Mouse (Mus musculus) midbrain, embryonic 13.5 days (tissue): ENCODE measurements around the gene Ttc41. TPM values are rescaled to one million over a fixed set of nuclear protein-coding genes. Genes with fewer than 3 reads are reported as not detected.
A peak's percentile ranks its signal among the peaks of the same experiment; 100 is the strongest.

Source experiments
- ATAC-seq: fragments of 200-750 bp; cut with Nextera tagmentation; 2 replicates; pipeline ENCODE4 v1.8.0; 2017; ENCODE audit warnings: mild to moderate bottlenecking, moderate TSS enrichment, moderate library complexity
- H3K27ac ChIP-seq: fragments of 300-500 bp; sonication (generic); 2 replicates; pipeline ENCODE4 v1.5.1; 2015; ENCODE audit warnings: inconsistent platforms, mild to moderate bottlenecking, moderate library complexity
- H3K27me3 ChIP-seq: fragments of 300-500 bp; sonication (generic); 2 replicates; pipeline ENCODE4 v1.6.1; 2015; ENCODE audit warnings: mild to moderate bottlenecking, inconsistent platforms
- H3K36me3 ChIP-seq: fragments of 300-500 bp; sonication (generic); 2 replicates; pipeline ENCODE4 v1.6.1; 2015; ENCODE audit warnings: mild to moderate bottlenecking, inconsistent platforms
- H3K4me1 ChIP-seq: fragments of 300-500 bp; sonication (generic); replicated peaks from 2 replicates; pipeline ENCODE4 v1.6.1; 2015; ENCODE audit warnings: inconsistent platforms
- H3K4me2 ChIP-seq: fragments of 300-500 bp; sonication (generic); replicated peaks from 2 replicates; pipeline ENCODE4 v1.6.1; 2015; ENCODE audit warnings: moderate library complexity, mild to moderate bottlenecking, inconsistent platforms
- H3K4me3 ChIP-seq: fragments of 300-500 bp; sonication (generic); replicated peaks from 2 replicates; pipeline ENCODE4 v1.5.1; 2015; ENCODE audit warnings: mild to moderate bottlenecking, inconsistent platforms
- H3K9ac ChIP-seq: fragments of 300-500 bp; sonication (generic); replicated peaks from 2 replicates; pipeline ENCODE4 v1.6.1; 2015; ENCODE audit warnings: mild to moderate bottlenecking, inconsistent platforms
- H3K9me3 ChIP-seq: fragments of 300-500 bp; sonication (generic); 2 replicates; pipeline ENCODE4 v1.6.1; 2016; ENCODE audit warnings: mild to moderate bottlenecking, inconsistent platforms
- WGBS: fragments of 180-500 bp; shearing (Covaris S2); methylation state at CpG from one replicate; pipeline ENCODE4 v1.1.7; 2015; 5-methylcytosine and 5-hydroxymethylcytosine counted together
- polyA plus RNA-seq: library from polyadenylated mRNA; unstranded; fragments of >200 nt; fragmentation: Nextera tagmentation; extraction: Ambion mirVana; gene quantifications from 2 replicates; pipeline ENCODE4 v1.2.1, GENCODE M21; 2015

The Ttc41 gene
- polyA plus RNA-seq, 1 experiment from 2014 or later: 2.4 TPM

DNA sequence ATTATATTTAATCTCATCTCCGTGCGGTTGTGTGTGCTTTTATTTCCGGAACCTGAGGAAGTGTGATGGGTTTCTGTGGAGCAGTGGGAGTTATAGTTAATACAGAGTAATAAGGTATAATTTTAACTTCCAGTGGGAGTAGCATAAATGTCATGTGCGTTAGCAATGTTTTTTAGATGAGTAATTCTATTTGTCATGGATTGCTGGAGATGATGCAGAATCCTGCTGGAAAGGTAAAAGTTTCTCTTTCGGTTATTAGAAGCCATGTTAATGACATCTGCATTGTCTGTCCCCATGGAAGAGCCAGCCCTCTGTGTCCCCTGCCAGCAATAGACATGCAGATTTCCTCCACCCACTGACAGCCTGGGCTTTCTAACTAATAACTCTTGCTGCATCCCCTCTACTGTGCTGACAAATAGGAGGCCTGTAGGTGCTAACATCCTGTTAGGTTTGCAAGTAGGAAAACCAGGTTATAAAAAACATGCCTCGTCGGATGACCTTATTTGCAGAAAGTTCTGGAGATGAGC is 83.6 kb downstream of the Ttc41 start:
- Histone ChIP-seq H3K9me3 (no peaks in the 10 kb centered on the region), H3K27ac (no peak overlapping the region), H3K9ac (no peak overlapping the region), H3K4me2 (no peak overlapping the region), H3K4me1 (no peaks in the 10 kb centered on the region), H3K27me3 (no peaks in the 10 kb centered on the region), H3K36me3 (no peaks in the 10 kb centered on the region), H3K4me3 (no peak overlapping the region)
- no peak for ATAC-seq
- WGBS: 80% methylated on average over 7 of the region's 7 CpGs

DNA sequence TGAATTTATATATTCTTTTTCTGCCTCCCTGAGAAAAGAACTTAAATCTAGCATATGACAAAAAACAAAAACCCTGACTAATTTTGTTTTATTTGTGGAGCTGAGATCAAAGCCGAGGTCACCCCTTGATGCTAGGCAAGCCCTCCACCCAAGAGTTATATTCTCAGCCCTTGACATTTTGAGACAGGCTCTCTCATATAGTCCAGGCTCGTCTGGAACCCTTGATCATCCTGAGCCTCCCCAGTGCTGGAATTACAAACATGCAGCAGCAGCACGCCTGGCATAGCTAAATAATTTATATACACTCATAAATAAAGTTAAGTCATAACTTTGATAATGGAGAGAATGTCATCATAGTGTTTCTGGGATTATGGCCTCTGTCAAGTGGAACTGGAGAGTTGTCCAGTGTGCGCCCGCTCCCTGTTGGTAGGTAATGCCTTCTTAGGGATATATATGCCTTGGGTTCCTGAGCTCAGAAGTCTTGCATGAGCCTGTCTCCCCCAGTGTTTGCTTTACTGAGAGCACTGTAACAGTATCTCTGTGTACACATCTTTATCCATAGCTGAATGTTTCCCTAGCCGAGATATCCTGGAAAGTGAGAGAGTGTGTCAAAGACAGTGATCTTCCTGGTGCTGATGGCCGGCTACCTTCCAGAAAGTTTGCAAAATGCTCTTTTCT is 86.0 kb downstream of the Ttc41 start:
- H3K9me3 ChIP-seq: no peaks in the 10 kb centered on the region
- no peak overlapping the region for H3K4me2 ChIP-seq
- no peak overlapping the region for H3K4me3 ChIP-seq
- H3K4me1 ChIP-seq: no peaks in the 10 kb centered on the region
- no peaks in the 10 kb centered on the region for H3K27me3 ChIP-seq
- no peak overlapping the region for H3K9ac ChIP-seq
- no peaks in the 10 kb centered on the region for H3K36me3 ChIP-seq
- 87% methylated on average over 7 of the region's 7 CpGs for WGBS
- no peak for ATAC-seq
- H3K27ac ChIP-seq: no peak overlapping the region

DNA sequence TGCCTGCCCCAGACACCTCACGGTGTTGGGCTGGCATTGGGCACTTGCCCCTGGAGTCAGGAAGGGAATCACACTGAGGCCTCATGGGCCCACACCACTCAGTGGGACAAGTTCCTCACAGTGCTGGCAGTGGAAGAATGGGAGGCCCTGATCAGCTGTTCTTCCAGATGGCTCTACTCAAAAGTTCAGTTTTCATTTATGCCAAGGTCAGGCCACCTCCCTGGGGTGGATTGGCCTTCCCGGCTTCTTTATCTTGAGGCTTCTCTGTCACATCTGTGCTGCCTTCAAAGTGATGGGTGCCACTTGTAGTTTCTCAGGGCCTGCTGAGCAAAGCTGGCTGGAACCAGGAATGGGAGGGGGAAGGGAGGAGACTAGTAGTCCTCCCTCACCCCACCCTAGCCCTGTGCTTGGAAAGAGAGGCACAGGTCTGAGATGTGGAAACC is 87.9 kb downstream of the Ttc41 start:
- Histone ChIP-seq H3K4me2 (no peak overlapping the region), H3K36me3 (no peaks in the 10 kb centered on the region), H3K27me3 (no peaks in the 10 kb centered on the region), H3K9ac (no peak overlapping the region), H3K4me1 (no peaks in the 10 kb centered on the region), H3K9me3 (no peaks in the 10 kb centered on the region), H3K27ac (no peak overlapping the region), H3K4me3 (no peak overlapping the region)
- ATAC-seq: no peak
- WGBS: 70% methylated on average over 2 of the region's 2 CpGs

DNA sequence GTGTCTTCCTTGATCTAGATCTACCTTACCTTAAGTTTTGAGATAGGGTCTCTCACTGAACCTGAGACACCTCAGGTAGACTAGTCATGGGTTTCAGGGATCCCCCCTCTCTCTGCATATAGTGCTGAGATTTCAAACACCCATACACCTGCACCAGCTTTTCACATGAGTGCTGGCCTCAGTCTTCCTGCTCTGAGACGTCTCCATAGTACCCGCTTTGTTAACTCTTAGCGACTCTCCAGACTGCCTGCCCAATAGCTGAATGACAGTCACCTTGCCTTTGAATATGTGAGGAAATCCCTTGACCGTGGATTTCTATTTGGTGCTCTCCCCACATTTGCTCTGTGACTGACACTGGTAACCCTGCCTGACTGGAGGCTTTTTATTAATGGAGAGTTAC is 88.6 kb downstream of the Ttc41 start:
- no peak for ATAC-seq
- H3K4me1 ChIP-seq: no peaks in the 10 kb centered on the region
- H3K4me3 ChIP-seq: no peak overlapping the region
- WGBS: 95% methylated on average over 4 of the region's 4 CpGs
- no peak overlapping the region for H3K9ac ChIP-seq
- H3K9me3 ChIP-seq: no peaks in the 10 kb centered on the region
- no peaks in the 10 kb centered on the region for H3K27me3 ChIP-seq
- no peaks in the 10 kb centered on the region for H3K36me3 ChIP-seq
- no peak overlapping the region for H3K27ac ChIP-seq
- H3K4me2 ChIP-seq: no peak overlapping the region

DNA sequence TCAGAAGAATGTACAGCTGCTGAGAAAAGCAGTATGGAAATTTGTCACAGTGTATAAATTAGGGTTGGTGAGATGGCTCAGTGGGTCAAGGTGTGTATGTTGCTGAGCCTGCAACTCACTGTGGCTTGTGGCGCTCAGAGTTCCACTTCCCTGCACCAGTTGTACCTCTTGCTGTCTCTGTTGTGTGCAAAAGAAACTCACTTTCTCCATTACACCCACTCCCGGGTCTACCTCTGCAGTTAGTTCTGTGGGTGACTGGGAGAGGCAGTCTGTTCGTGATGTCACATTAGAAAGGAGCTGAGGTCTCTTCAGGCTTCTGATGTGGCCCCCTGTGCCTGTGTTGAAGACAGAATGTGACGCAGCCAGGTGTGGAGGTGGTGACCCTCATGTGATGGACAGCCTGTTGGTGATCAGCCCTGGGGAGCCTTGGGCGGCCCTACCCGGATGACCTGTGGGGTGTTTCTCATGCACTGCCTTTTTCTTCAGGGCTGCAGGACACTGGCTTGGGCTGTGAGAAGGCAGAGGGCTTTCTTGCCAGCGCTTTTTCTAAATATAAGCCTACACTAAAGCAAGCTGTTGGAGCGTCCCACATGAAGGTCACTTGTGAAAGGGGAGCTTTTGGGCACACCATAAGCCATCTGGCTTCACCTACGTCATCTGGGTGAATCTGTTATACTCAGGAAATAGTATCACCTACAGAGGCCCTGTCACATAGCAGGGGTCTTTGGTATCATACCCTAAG is 89.4 kb downstream of the Ttc41 start:
- H3K9ac ChIP-seq: no peak overlapping the region
- no peak overlapping the region for H3K27ac ChIP-seq
- H3K4me2 ChIP-seq: no peak overlapping the region
- H3K4me3 ChIP-seq: no peak overlapping the region
- WGBS: 92% methylated on average over 9 of the region's 9 CpGs
- H3K27me3 ChIP-seq: no peaks in the 10 kb centered on the region
- no peaks in the 10 kb centered on the region for H3K36me3 ChIP-seq
- H3K9me3 ChIP-seq: no peaks in the 10 kb centered on the region
- ATAC-seq: no peak
- H3K4me1 ChIP-seq: no peaks in the 10 kb centered on the region

DNA sequence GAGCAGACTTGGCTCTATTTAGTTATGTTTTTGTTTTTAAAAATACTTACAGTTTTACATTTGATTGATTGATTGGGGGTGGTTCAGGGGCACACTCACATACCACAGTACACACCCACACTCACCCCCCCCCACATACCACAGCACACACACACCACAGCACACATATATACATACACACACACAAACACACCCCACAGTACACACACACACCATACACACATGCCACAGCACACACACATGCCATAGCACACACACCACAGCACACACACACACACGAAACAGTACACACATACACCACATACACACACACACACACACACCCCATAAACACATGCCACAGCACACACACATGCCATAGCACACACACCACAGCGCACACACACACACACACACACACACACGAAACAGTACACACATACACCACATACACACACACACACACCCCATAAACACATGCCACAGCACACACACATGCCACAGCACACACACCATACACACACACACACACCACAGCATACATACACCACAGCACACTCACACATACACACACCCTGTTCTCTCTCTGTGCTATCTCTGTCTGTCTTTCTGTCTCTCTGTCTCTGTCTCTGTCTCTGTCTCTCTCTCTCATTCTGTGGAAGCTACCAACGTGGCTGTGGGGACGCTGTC is 90.6 kb downstream of the Ttc41 start:
- H3K36me3 ChIP-seq: no peaks in the 10 kb centered on the region
- no peaks in the 10 kb centered on the region for H3K27me3 ChIP-seq
- no peak overlapping the region for H3K9ac ChIP-seq
- WGBS: 97% methylated on average over 5 of the region's 5 CpGs
- no peak overlapping the region for H3K4me2 ChIP-seq
- H3K27ac ChIP-seq: no peak overlapping the region
- ATAC-seq: peak; percentile 53; the same call in 1 of the 2 replicates
- no peak overlapping the region for H3K4me3 ChIP-seq
- no peaks in the 10 kb centered on the region for H3K4me1 ChIP-seq
- no peaks in the 10 kb centered on the region for H3K9me3 ChIP-seq

DNA sequence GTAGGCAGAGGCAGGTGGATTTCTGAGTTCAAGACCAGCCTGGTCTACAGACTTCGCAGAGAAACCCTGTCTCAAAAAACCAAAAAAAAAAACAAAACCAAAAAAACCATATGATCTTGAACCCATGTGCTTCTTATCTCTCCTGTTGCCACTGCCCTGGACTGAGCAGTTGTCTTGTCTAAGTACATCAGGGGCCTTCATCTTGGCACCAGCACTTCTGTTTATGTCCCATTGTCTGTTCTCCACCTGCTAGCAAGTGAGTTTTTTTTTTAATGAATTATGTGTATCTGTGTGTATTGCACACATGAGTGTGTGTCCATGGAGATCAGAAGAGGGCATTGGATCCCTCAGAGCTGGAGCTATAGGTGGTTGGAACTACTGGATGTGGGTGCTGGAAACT is 101.8 kb downstream of the Ttc41 start:
- Histone ChIP-seq H3K4me3 (no peak overlapping the region), H3K36me3 (no peaks in the 10 kb centered on the region), H3K9me3 (no peaks in the 10 kb centered on the region), H3K27ac (no peak overlapping the region), H3K27me3 (no peaks in the 10 kb centered on the region), H3K4me1 (no peaks in the 10 kb centered on the region), H3K4me2 (no peak overlapping the region), H3K9ac (no peak overlapping the region)
- 97% methylated on average over 1 of the region's 1 CpGs for WGBS
- no peak for ATAC-seq

DNA sequence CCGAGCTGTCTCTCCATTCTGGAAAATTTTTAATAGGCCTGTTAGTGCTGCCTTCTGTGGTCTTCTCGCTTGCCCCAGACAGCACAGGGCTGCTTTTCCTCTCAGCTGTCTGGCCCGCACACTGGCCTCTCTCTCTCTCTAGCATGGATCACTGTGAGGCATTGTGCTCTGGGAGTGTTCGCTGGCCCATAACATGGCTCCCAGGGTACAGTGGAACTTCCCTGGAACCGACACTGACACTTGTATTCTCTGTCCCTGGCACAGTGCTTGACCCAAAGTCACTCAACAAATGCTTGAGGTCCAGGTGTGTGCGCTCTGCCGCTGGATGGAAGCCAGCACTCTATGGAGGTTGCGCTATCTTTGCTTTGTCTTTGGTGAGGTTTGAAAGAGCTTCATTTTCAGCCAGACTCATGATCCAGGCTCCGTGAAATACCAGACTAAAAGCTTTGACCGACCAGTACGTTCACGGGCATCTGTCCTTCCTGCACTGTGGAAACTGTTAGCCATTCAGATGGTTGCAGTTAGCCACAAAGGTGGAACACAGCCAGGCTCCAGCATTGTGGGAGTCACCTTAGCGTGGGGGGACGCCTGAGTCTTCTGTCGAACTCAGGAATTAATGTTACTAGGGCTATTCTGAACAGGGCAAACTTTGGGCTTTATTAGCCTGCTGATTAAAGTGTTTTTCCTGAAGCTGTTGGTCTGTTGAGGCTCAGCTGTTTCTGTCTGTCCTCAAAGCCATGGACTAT is 102.6 kb downstream of the Ttc41 start:
- no peaks in the 10 kb centered on the region for H3K4me1 ChIP-seq
- WGBS: 73% methylated on average over 15 of the region's 15 CpGs
- no peaks in the 10 kb centered on the region for H3K27me3 ChIP-seq
- no peak overlapping the region for H3K4me3 ChIP-seq
- H3K9me3 ChIP-seq: no peaks in the 10 kb centered on the region
- peak; percentile 50; the same call in 1 of the 2 replicates for ATAC-seq
- H3K27ac ChIP-seq: no peak overlapping the region; the same call in 1 of the 2 replicates
- no peaks in the 10 kb centered on the region for H3K36me3 ChIP-seq
- no peak overlapping the region for H3K9ac ChIP-seq
- no peak overlapping the region for H3K4me2 ChIP-seq

DNA sequence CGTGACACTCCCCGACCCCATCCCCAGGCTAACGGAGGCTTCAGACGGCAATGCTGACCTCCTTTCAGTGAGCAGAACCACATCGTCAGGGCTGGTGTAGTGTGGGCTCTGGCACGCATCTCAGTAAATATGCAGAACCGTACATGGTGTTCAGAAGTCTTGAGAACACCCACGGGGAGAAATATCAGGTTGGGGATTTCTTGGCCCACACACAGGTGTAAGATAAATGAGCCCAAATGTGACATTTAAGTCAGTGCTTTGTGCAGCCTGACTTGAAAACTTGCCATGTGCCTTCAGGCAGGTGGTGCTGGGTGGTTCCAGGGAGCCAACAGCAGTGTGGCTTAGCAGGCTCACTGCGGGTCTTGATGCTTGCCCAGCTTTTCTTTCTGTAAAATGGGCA is 104.4 kb downstream of the Ttc41 start:
- 83% methylated on average over 9 of the region's 9 CpGs for WGBS
- no peak for ATAC-seq

DNA sequence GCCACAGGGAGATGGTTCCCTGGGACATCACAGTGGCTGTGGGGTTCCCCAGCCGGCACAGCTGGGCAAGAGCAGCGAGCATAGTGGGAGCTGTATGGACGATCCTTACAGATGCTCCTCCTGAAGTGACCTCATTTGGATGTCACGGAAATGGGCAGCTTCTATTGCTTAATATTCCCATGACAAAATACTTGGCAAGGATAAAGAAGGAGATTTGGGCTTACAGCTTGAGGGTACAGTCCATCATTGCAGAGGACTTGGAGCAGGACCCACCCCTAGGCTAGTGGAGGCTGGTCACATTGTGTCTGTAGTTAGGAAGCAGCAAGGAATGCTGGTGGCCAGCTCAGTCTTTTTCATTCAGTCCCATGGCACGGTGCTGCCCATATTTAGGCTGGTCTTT is 105.0 kb downstream of the Ttc41 start:
- H3K27me3 ChIP-seq: no peaks in the 10 kb centered on the region
- H3K27ac ChIP-seq: no peak overlapping the region
- 92% methylated on average over 5 of the region's 5 CpGs for WGBS
- H3K4me3 ChIP-seq: no peak overlapping the region
- no peak overlapping the region for H3K4me2 ChIP-seq
- no peaks in the 10 kb centered on the region for H3K4me1 ChIP-seq
- no peaks in the 10 kb centered on the region for H3K9me3 ChIP-seq
- H3K36me3 ChIP-seq: no peaks in the 10 kb centered on the region
- H3K9ac ChIP-seq: no peak overlapping the region
- ATAC-seq: no peak

More for the DNA sequence above, 104.4 kb downstream of the Ttc41 start:
- no peaks in the 10 kb centered on the region for H3K9me3 ChIP-seq
- no peak overlapping the region for H3K4me3 ChIP-seq
- H3K27me3 ChIP-seq: no peaks in the 10 kb centered on the region
- H3K36me3 ChIP-seq: no peaks in the 10 kb centered on the region
- no peak overlapping the region for H3K27ac ChIP-seq
- no peak overlapping the region for H3K4me2 ChIP-seq
- no peaks in the 10 kb centered on the region for H3K4me1 ChIP-seq
- no peak overlapping the region for H3K9ac ChIP-seq

DNA sequence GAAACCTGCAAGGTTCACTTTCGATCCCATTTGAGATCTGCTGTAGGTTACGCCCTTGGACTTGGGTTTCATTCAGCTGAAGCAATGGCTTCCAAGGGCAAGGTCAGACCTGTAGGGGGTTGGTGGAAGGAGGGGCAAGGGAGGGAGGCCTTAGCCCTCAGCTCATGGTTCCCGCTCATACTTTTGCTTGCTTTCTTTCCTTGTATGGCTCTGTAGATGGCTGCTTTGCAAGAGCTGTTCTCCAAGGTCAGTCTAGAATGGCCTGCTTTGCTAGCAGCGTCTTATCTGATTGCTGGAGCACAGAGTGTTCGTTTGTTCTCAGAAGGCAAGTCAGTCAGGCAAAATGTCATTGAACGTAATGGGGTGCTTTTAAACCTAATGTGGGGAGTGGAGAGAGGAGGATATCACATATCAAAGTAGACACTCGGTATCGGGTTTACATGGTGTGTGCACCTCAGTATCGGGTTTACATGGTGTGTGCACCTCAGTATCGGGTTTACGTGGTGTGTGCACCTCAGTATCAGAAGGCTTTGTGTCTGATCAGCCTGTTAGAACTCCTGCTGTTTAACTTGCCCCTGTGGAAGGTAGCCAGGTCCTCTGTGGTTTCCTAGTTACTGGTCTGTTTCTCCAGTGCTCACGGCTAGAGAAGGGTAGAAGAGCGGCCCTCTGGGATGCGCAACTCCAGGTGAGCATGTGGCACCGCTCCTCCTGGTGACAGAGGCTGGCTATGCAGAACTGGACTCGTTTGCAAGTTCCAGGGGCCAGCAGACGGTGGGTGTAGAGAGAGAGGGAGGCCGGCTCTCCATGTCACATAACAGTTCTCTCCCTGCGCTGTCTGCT is 108.9 kb downstream of the Ttc41 start:
- ATAC-seq: no peak
- peaks cover 4% of the 10 kb centered on the region for H3K4me1 ChIP-seq
- H3K9me3 ChIP-seq: no peaks in the 10 kb centered on the region
- H3K4me2 ChIP-seq: no peak overlapping the region
- no peak overlapping the region for H3K4me3 ChIP-seq
- no peak overlapping the region for H3K9ac ChIP-seq
- no peaks in the 10 kb centered on the region for H3K27me3 ChIP-seq
- 88% methylated on average over 19 of the region's 19 CpGs for WGBS
- peaks cover 4% of the 10 kb centered on the region; the same call in 1 of the 2 replicates for H3K36me3 ChIP-seq
- H3K27ac ChIP-seq: no peak overlapping the region
